Mouse (Mus musculus) T-cell, adult 2 months (primary cell): ENCODE data around the gene Metap2.

ENCODE experiments used
- DNase-seq: peaks from one replicate; pipeline ENCODE4 v3.0.0; 2022; ENCODE audit warnings: low spot score

Metap2 gene

GRCm38 (mm10) chr10:93897043-93897646, at the start of gene Metap2:
Gene Metap2 (minus strand): TSS chr10:93897093.
- DNase-seq: no peak

GRCm38 (mm10) chr10:93945843-93946499, 49.1 kb upstream of the Metap2 start:
- DNase-seq: no peak

- no peak for DNase-seq
Observed at GRCm38 (mm10) chr10:93945364-93945763, 48.5 kb upstream of the Metap2 start.

- DNase-seq: no peak
Observed at GRCm38 (mm10) chr10:93944241-93944640, 47.3 kb upstream of the Metap2 start.

- no peak for DNase-seq
Observed at GRCm38 (mm10) chr10:93940279-93940678, 43.4 kb upstream of the Metap2 start.

- DNase-seq: no peak
Observed at GRCm38 (mm10) chr10:93939676-93940075, 42.8 kb upstream of the Metap2 start.

GRCm38 (mm10) chr10:93938844-93939271, 42.0 kb upstream of the Metap2 start:
- DNase-seq: peak; percentile 61

GRCm38 (mm10) chr10:93933980-93934379, 37.1 kb upstream of the Metap2 start:
- DNase-seq: no peak

GRCm38 (mm10) chr10:93932861-93933260, 36.0 kb upstream of the Metap2 start:
- DNase-seq: peak; percentile 39

- no peak for DNase-seq
Observed at GRCm38 (mm10) chr10:93932020-93932419, 35.1 kb upstream of the Metap2 start.

GRCm38 (mm10) chr10:93931431-93931830, 34.5 kb upstream of the Metap2 start:
- DNase-seq: no peak

- no peak for DNase-seq
Observed at GRCm38 (mm10) chr10:93930236-93930824, 33.4 kb upstream of the Metap2 start.

GRCm38 (mm10) chr10:93924666-93925065, 27.8 kb upstream of the Metap2 start:
- no peak for DNase-seq

GRCm38 (mm10) chr10:93921160-93921559, 24.3 kb upstream of the Metap2 start:
- no peak for DNase-seq

- DNase-seq: no peak
Observed at GRCm38 (mm10) chr10:93919227-93919626, 22.3 kb upstream of the Metap2 start.

GRCm38 (mm10) chr10:93918701-93919100, 21.8 kb upstream of the Metap2 start:
- DNase-seq: no peak

GRCm38 (mm10) chr10:93918087-93918486, 21.2 kb upstream of the Metap2 start:
- no peak for DNase-seq

GRCm38 (mm10) chr10:93916778-93917177, 19.9 kb upstream of the Metap2 start:
- peak; percentile 8 for DNase-seq

GRCm38 (mm10) chr10:93915531-93916275, 18.8 kb upstream of the Metap2 start:
- no peak for DNase-seq

- DNase-seq: no peak
Observed at GRCm38 (mm10) chr10:93913525-93913924, 16.6 kb upstream of the Metap2 start.

- no peak for DNase-seq
Observed at GRCm38 (mm10) chr10:93912917-93913316, 16.0 kb upstream of the Metap2 start.

- DNase-seq: no peak
Observed at GRCm38 (mm10) chr10:93912136-93912855, 15.4 kb upstream of the Metap2 start.
